Mouse (Mus musculus) gastrocnemius, postnatal 14 days (tissue): ENCODE measurements around the gene Plekhh3. TPM values are rescaled to one million over a fixed set of nuclear protein-coding genes. Genes with fewer than 3 reads are reported as not detected.
A peak's percentile ranks its signal among the peaks of the same experiment; 100 is the strongest.

Source experiments
- DNase-seq: peaks from one replicate; pipeline ENCODE4 v3.0.0; 2021; ENCODE audit warnings: mixed read lengths
- intact Hi-C: fragments of 180-260 bp; cut with DNase I; formaldehyde crosslinking; loops from one replicate; pipeline ENCODE4 v1.15.1; 2025; ENCODE audit warnings: low total_unique reads
- total RNA-seq, 2 experiments: library from RNA; stranded (reverse); gene quantifications; 2 replicates each; pipeline ENCODE4 v1.2.3; 2021

The Plekhh3 gene
- total RNA-seq, 2 experiments from 2014 or later: 22.0 to 26.9 TPM

- DNase-seq: peak; percentile 81
- intact Hi-C loops: loop anchor here (10.0 kb wide), 2 partner anchors 205 to 305 kb away; no protein-coding TSS in a partner anchor
These were observed 18.5 kb upstream of the Plekhh3 start for GRCm38 (mm10) chr11:101189495-101190180.

GRCm38 (mm10) chr11:101188166-101188805 lies 17.1 kb upstream of the Plekhh3 start:
- intact Hi-C loops: loop anchor here (10.0 kb wide), 2 partner anchors 203 to 303 kb away; no protein-coding TSS in a partner anchor
- no peak for DNase-seq

GRCm38 (mm10) chr11:101187541-101187940 lies 16.4 kb upstream of the Plekhh3 start:
- DNase-seq: no peak
- intact Hi-C loops: loop anchor here (10.0 kb wide), 2 partner anchors 203 to 303 kb away; no protein-coding TSS in a partner anchor

- intact Hi-C loops: loop anchor here (10.0 kb wide), 2 partner anchors 202 to 302 kb away; no protein-coding TSS in a partner anchor
- DNase-seq: no peak
These were observed 15.5 kb upstream of the Plekhh3 start for GRCm38 (mm10) chr11:101186526-101187247.

GRCm38 (mm10) chr11:101185441-101185840 lies 14.3 kb upstream of the Plekhh3 start:
- intact Hi-C loops: loop anchor here (10.0 kb wide), 2 partner anchors 201 to 301 kb away; no protein-coding TSS in a partner anchor
- no peak for DNase-seq

GRCm38 (mm10) chr11:101184984-101185383 lies 13.8 kb upstream of the Plekhh3 start:
- DNase-seq: no peak
- intact Hi-C loops: loop anchor here (10.0 kb wide), 2 partner anchors 200 to 300 kb away; no protein-coding TSS in a partner anchor

GRCm38 (mm10) chr11:101182771-101183517 lies 11.8 kb upstream of the Plekhh3 start:
- intact Hi-C loops: loop anchor here (10.0 kb wide), 2 partner anchors 198 to 298 kb away; no protein-coding TSS in a partner anchor
- no peak for DNase-seq

GRCm38 (mm10) chr11:101181961-101182360 lies 10.8 kb upstream of the Plekhh3 start:
- intact Hi-C loops: loop anchor here (10.0 kb wide), 2 partner anchors 197 to 297 kb away; no protein-coding TSS in a partner anchor
- no peak for DNase-seq

- DNase-seq: peak; percentile 76
- intact Hi-C loops: loop anchor here (10.0 kb wide), 2 partner anchors 196 to 296 kb away; no protein-coding TSS in a partner anchor
These were observed 9.9 kb upstream of the Plekhh3 start for GRCm38 (mm10) chr11:101180846-101181740.

GRCm38 (mm10) chr11:101180261-101180660 lies 9.1 kb upstream of the Plekhh3 start:
- intact Hi-C loops: loop anchor here (10.0 kb wide), 2 partner anchors 195 to 295 kb away; no protein-coding TSS in a partner anchor
- DNase-seq: no peak

- intact Hi-C loops: loop anchor here (5.0 kb wide), 1 partner anchor 82 kb away; the partner anchor contains the start of gene Psmc3ip
- no peak for DNase-seq
These were observed 8.2 kb upstream of the Plekhh3 start for GRCm38 (mm10) chr11:101179306-101179705.

GRCm38 (mm10) chr11:101178061-101179058 lies 7.2 kb upstream of the Plekhh3 start:
- intact Hi-C loops: loop anchor here (5.0 kb wide), 1 partner anchor 81 kb away; the partner anchor contains the start of gene Psmc3ip

GRCm38 (mm10) chr11:101176933-101177773 lies 6.0 kb upstream of the Plekhh3 start:
- intact Hi-C loops: loop anchor here (5.0 kb wide), 1 partner anchor 80 kb away; the partner anchor contains the start of gene Psmc3ip

More at GRCm38 (mm10) chr11:101178061-101179058, 7.2 kb upstream of the Plekhh3 start:
- DNase-seq: no peak

GRCm38 (mm10) chr11:101176117-101176691 lies 5.1 kb upstream of the Plekhh3 start:
- intact Hi-C loops: loop anchor here (5.0 kb wide), 1 partner anchor 79 kb away; the partner anchor contains the start of gene Psmc3ip
- DNase-seq: peak; percentile 61

More at GRCm38 (mm10) chr11:101176933-101177773, 6.0 kb upstream of the Plekhh3 start:
- peak; percentile 48 for DNase-seq

- intact Hi-C loops: loop anchor here (5.0 kb wide), 1 partner anchor 78 kb away; the partner anchor contains the start of gene Psmc3ip
- no peak for DNase-seq
These were observed 4.5 kb upstream of the Plekhh3 start for GRCm38 (mm10) chr11:101175636-101176116.
